Mouse (Mus musculus): Measurements from ENCODE around the gene Gm49673. TPM values are rescaled to one million over a fixed set of nuclear protein-coding genes. Genes with fewer than 3 reads are reported as not detected.
"Not testable (repeated sequence)": the region's sequence is repeated elsewhere in the genome, so short reads cannot be mapped to it uniquely, and the experiment has no call there.

The Gm49673 gene
- polyA plus RNA-seq, 1 experiment from 2014 or later, result 0.08 TPM

- 95% methylated on average over 3 of the region's 6 CpGs for WGBS
- not testable (repeated sequence) for H3K4me2 ChIP-seq (replicated peaks); H3K4me1 ChIP-seq (replicated peaks); H3K36me3 ChIP-seq; H3K27me3 ChIP-seq (replicated peaks); H3K4me3 ChIP-seq (replicated peaks); ATAC-seq; H3K9me3 ChIP-seq; H3K27ac ChIP-seq; H3K9ac ChIP-seq
Measured at GRCm38 (mm10) chr17:8124586-8124985, 23.0 kb downstream of the Gm49673 start.

- H3K27ac ChIP-seq; H3K36me3 ChIP-seq; ATAC-seq; H3K9me3 ChIP-seq; H3K4me1 ChIP-seq (replicated peaks); H3K27me3 ChIP-seq (replicated peaks); H3K4me3 ChIP-seq (replicated peaks); H3K9ac ChIP-seq; H3K4me2 ChIP-seq (replicated peaks): not testable (repeated sequence)
- WGBS, result no CpG with 5 or more reads among the region's 3 CpGs
Measured at GRCm38 (mm10) chr17:8122974-8123373, 24.6 kb downstream of the Gm49673 start.

DNA sequence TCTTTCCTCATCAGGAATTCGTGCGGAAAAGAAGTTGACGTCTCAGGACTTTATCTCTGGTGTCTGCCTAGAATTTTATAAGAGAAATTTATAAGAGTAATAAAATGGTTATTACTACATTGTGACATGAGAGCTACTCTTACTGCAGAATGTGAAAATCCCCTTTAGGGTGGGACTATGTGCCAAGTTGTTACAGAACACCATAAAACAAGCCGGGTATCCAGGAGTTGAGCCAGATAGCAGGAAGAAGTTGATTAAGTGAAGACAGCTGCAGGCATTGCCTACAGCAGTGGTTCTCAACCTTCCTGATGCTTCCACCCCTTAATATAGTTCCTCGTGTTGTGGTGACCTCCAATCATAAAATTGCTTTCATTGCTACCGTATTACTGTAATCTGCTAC is 30.7 kb downstream of the Gm49673 start:
- WGBS, result no CpG with 5 or more reads among the region's 6 CpGs
- not testable (repeated sequence) for H3K9me3 ChIP-seq; H3K27me3 ChIP-seq (replicated peaks); ATAC-seq; H3K4me1 ChIP-seq (replicated peaks); H3K9ac ChIP-seq; H3K4me3 ChIP-seq (replicated peaks); H3K36me3 ChIP-seq; H3K27ac ChIP-seq; H3K4me2 ChIP-seq (replicated peaks)

DNA sequence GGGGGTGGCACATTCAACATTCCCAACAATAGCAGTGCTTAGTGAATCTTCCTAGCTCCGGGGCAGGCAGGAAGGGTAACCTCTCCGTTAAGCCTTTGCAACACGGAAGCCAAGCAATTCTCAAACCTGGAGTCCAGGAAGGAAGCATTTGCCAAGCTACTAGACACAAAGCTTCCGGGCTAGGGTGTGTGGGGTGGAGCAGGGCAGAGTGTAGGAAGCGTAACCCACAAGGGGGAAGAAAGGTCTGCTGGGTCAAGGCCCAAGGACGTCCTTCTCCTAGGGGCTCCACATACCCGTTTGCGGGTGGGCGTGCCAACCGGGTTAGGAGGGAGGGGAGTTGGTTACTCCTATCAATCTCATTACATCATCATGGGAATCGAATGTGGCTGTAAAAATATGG is 31.2 kb downstream of the Gm49673 start:
- H3K36me3 ChIP-seq; H3K9ac ChIP-seq; H3K27me3 ChIP-seq (replicated peaks); H3K9me3 ChIP-seq; H3K4me3 ChIP-seq (replicated peaks); H3K4me1 ChIP-seq (replicated peaks); ATAC-seq; H3K4me2 ChIP-seq (replicated peaks); H3K27ac ChIP-seq: not testable (repeated sequence)
- 74% methylated on average over 9 of the region's 11 CpGs for WGBS

- H3K9ac ChIP-seq; H3K4me1 ChIP-seq (replicated peaks); H3K9me3 ChIP-seq; H3K27ac ChIP-seq; H3K4me2 ChIP-seq (replicated peaks); H3K4me3 ChIP-seq (replicated peaks); H3K27me3 ChIP-seq (replicated peaks); H3K36me3 ChIP-seq; ATAC-seq: not testable (repeated sequence)
- WGBS, result no CpG with 5 or more reads among the region's 1 CpGs
Measured at GRCm38 (mm10) chr17:8112199-8112598, 35.4 kb downstream of the Gm49673 start.

DNA sequence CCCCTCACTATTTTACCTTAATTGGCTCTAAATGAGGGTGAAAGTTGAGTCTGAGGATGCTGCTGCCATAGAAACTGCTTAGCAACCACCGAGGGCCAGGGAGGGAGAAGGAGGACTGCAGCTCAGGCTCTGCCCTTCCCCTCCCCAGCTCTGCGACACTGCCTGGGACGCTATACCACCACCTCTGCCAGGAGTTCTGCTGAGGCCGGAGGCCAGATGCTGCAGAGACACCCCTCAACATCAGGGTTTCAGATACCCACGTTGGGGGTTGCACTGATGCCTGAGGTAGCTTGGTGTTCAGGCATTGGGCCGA is 46.3 kb downstream of the Gm49673 start:
- not testable (repeated sequence) for H3K27me3 ChIP-seq (replicated peaks); H3K9ac ChIP-seq; H3K27ac ChIP-seq; H3K4me1 ChIP-seq (replicated peaks); H3K4me2 ChIP-seq (replicated peaks); ATAC-seq; H3K36me3 ChIP-seq; H3K4me3 ChIP-seq (replicated peaks); H3K9me3 ChIP-seq
- WGBS, result 48% methylated on average over 4 of the region's 6 CpGs

- H3K4me2 ChIP-seq (replicated peaks); H3K4me3 ChIP-seq (replicated peaks); H3K9me3 ChIP-seq; H3K36me3 ChIP-seq; H3K27ac ChIP-seq; ATAC-seq; H3K4me1 ChIP-seq (replicated peaks); H3K9ac ChIP-seq; H3K27me3 ChIP-seq (replicated peaks): not testable (repeated sequence)
- 53% methylated on average over 7 of the region's 26 CpGs for WGBS
Measured at GRCm38 (mm10) chr17:8100405-8101296, 46.9 kb downstream of the Gm49673 start.

DNA sequence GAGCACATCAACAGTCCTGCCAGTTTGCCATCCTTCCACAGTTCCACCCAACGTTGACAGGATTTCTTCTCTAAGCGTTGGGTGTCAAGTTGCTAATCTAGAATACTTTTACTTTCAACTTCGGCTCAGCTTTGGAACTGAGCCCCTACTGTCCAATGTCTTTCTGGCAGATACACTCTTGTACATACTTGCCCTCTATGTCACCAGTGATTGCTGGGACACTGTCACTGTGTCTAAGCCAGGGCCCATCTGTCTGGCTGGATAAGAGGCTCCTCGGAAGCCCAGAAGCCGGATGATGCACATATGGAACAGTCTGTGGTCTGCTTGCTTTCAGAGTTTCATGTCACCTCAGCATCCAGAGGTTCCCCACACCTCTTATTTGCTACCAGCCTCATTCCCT is 51.4 kb downstream of the Gm49673 start:
- not testable (repeated sequence) for ATAC-seq; H3K4me1 ChIP-seq (replicated peaks); H3K4me3 ChIP-seq (replicated peaks); H3K27me3 ChIP-seq (replicated peaks); H3K4me2 ChIP-seq (replicated peaks); H3K9me3 ChIP-seq; H3K36me3 ChIP-seq; H3K27ac ChIP-seq; H3K9ac ChIP-seq
- 69% methylated on average over 4 of the region's 5 CpGs for WGBS

- not testable (repeated sequence) for H3K9ac ChIP-seq; H3K4me1 ChIP-seq (replicated peaks); H3K36me3 ChIP-seq; H3K27ac ChIP-seq; H3K9me3 ChIP-seq; H3K4me3 ChIP-seq (replicated peaks); ATAC-seq; H3K4me2 ChIP-seq (replicated peaks); H3K27me3 ChIP-seq (replicated peaks)
- WGBS, result 59% methylated on average over 3 of the region's 5 CpGs
Measured at GRCm38 (mm10) chr17:8095653-8096052, 51.9 kb downstream of the Gm49673 start.

- H3K9me3 ChIP-seq; ATAC-seq; H3K4me3 ChIP-seq (replicated peaks); H3K27ac ChIP-seq; H3K9ac ChIP-seq; H3K36me3 ChIP-seq; H3K4me1 ChIP-seq (replicated peaks); H3K4me2 ChIP-seq (replicated peaks); H3K27me3 ChIP-seq (replicated peaks): not testable (repeated sequence)
- WGBS, result 58% methylated on average over 4 of the region's 18 CpGs
Measured at GRCm38 (mm10) chr17:8092537-8093526, 54.8 kb downstream of the Gm49673 start.

- not testable (repeated sequence) for H3K27ac ChIP-seq; H3K9me3 ChIP-seq; H3K4me2 ChIP-seq (replicated peaks); ATAC-seq; H3K4me3 ChIP-seq (replicated peaks); H3K36me3 ChIP-seq; H3K4me1 ChIP-seq (replicated peaks); H3K9ac ChIP-seq; H3K27me3 ChIP-seq (replicated peaks)
- 88% methylated on average over 14 of the region's 14 CpGs for WGBS
Measured at GRCm38 (mm10) chr17:8091320-8091719, 56.3 kb downstream of the Gm49673 start.

DNA sequence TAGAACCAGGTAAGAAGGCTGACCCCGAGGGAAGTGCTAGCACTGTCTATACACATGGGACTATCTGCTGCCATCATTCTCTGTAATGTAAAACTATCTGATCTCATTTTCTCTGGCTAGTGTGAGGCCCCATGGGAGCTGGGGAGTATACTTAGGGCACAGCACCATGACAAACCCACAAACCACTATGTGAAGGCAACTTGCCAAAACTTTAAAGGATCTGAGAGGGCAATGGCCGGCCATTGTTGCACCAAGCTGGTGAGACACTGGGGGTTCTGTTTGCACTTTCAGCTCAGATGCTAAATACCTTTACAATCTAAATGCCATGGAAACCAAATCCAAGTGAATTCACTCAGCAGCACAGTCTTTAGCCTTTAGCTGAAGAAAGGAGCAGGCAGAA is 77.7 kb downstream of the Gm49673 start:
- H3K9ac ChIP-seq; ATAC-seq; H3K9me3 ChIP-seq; H3K27me3 ChIP-seq (replicated peaks); H3K36me3 ChIP-seq; H3K4me2 ChIP-seq (replicated peaks); H3K4me3 ChIP-seq (replicated peaks); H3K4me1 ChIP-seq (replicated peaks); H3K27ac ChIP-seq: not testable (repeated sequence)
- WGBS, result 86% methylated on average over 2 of the region's 2 CpGs
